Mouse (Mus musculus): ENCODE measurements at regions not wholly inside any gene's neighbourhood (a gene's known extent, or its start where the extent isn't known, plus 50 kb on each side); places are given as distances from the start of the nearest gene placed in this dataset.

GRCm38 (mm10) chr1:164678303-164678702, 118.1 kb upstream of the Dpt start:
- TF ChIP-seq EP300 (IDR thresholded peaks at IDR 0.05; ENCODE audit: insufficient read depth, low read depth, low read length) (no peak), CTCF (IDR thresholded peaks at IDR 0.05) (no peak), POLR2A (IDR thresholded peaks at IDR 0.05; ENCODE audit: insufficient read depth, low read depth, low read length) (no peak)

Measured in heart, adult 2 months (tissue).